Mouse (Mus musculus): ENCODE measurements at regions not wholly inside any gene's neighbourhood (a gene's known extent, or its start where the extent isn't known, plus 50 kb on each side); places are given as distances from the start of the nearest gene placed in this dataset.
"Not testable (repeated sequence)": the region's sequence is repeated elsewhere in the genome, so short reads cannot be mapped to it uniquely, and the experiment has no call there.

DNA sequence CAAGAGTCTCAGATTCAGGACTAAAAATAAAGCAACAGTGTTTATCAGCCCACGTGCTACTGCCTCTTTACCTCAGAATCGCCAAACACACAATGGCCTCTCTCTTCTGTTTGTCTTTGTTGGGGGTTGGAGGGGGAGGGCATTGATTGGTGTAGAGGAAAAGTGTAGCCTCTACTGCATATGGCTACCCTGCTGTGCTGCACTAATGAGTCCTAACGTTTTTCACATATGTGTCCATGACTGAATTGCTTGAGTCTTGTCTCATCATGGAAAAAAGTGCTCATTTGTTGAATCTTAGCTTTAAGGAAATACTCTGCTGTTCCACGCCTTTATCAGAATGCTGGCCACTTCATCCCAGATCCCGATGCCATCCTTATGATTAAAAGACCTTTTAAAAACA, 459.7 kb upstream of the N6amt1 start:
- no peak for DNase-seq

DNA sequence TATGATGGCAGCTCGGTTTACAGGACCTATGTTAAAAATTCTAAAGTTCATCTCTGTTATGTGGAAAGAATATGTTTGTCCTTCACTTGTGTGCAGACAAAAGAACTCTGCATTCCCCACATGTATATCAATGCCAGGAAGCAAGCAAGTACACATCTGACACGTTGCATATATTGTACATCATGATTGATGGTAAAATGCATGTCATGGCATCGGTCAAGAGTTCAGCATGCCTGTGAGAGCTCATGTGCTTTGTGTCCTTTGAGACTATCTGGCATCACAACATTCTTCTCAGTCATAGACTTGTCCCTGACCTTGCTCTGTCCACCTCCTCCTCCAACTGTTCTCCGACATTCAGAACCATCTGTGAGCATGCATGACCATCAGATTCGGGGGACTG, 465.6 kb upstream of the N6amt1 start:
- no peak for DNase-seq

DNA sequence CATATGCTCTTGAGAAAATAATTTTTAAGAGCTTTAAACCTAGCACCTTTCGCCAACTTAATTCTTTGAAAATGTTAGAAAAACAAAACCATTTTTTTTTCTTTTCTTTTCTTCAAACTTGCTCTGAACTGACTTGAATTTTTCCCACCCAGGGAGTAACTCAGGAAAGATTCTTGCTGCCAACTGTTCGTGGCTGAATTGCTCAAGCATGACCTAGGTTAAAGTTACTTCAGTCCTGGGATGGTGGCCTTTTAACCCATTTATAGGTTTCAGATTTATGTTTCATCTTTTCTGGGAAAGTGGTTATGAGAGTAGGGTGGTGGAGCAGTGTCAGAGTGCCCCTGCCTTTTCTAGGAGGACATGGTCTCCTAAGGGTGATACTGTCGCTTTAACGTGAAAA, 466.4 kb upstream of the N6amt1 start:
- DNase-seq: no peak

DNA sequence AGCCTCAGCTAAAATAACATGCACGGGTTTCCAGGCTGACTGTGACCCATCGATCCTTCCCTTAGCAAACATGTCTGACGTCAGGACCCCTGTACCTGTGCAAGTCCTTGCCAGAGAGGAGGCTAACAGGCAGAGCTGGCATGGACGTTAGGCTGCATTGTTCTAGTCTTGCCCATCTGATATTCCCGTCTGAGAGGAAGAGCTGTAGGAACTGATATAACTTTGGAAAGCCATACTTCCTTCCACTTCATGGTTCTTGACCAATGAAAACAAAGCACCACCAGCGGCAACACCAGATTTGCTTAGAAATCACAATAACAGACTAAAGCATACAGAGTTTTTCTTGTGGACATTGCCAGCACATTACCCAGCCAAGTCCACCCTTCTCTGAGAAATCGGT, 470.1 kb upstream of the N6amt1 start:
- DNase-seq: no peak

DNA sequence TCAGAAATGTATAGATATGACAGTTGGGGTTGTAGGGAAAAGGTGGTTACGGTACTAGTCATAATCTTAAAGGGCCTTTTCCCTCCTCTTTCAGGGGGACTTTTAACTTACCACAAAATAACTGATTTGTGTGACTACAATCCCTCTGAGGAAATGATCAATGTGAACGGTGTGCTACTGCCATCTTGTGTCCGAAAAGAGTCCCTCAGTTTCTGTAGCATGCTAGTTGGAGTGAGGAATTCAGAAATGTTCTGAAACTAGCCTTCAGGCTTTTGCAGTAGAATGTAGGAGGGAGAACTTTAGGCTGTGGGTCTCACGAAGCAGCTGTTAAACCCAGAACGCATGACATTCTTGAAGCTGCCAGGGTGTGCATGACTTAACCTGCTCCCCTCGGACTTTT, 471.5 kb upstream of the N6amt1 start:
- DNase-seq: peak; percentile 77 to 78

DNA sequence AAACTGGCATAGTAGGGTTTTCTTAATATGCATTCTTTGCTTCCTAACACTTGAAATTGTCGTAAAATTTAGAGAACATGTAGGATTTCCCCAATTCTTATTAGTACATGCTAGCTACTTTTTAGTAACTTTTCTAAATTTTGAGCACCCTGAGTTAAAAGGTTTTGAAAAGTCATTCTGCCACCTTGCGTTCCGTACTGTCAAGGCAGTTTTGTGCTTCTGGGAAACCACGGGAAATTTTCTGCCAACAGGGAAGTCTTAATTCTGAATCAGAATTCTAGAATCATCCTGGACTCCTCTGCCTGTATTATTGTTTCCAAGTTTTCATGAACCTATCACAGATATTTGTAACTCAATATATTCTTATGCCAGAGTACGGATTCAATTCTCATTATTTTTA, 472.4 kb upstream of the N6amt1 start:
- no peak for DNase-seq

DNA sequence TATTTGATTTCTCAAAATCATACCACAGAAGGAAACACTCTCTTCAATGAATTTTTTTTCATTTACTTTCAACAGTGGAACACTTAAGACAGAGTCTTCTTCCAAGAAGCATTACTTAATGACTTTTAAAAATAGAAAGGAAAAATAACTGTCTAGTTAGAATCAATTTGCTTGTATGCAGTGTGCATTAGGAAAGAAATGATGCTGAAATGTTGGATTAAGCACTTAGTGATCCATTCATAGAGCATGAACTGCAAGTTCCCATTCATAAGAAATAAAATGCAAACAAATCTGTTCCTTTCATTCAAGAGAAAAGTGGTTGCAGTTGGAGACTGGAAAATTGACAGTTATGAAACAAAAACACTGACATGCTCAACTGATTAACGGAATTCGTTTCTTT, 493.2 kb upstream of the N6amt1 start:
- DNase-seq: no peak

DNA sequence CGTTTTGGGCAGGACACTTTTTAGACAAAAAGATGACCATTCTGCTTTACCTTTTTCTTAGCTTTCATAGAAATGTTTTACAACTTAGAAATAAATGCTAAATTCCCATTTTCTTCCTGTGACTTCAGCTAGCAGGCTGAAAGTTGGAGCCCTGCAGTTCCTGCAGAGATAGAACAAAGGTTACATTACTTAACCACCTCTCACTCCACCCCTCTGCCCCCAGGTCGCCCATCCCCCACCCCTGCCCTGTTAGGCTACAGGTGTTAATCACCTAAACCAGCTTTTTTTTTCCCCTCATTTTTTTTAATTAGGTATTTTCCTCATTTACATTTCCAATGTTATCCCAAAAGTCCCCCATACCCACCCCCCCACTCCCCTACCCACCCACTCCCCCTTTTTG, 498.1 kb upstream of the N6amt1 start:
- DNase-seq: no peak

DNA sequence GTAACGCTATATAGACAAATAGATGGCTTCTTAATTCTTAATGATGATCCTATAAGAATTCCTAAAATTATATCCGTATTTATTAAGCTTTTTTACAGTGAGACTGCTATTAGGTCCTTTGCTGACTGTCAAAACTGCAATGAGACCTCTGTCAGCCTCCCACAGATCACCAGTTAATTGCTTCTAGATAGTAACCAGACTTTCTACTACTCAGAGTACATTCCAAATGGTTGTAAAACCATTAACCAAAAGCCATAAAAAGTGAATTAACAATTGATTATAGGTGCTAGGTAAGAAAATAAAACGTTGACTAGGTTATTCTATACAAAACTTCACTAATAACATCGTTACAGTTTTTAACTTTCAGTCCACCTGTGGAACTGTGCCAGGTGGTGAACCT, 498.7 kb upstream of the N6amt1 start:
- DNase-seq: no peak

DNA sequence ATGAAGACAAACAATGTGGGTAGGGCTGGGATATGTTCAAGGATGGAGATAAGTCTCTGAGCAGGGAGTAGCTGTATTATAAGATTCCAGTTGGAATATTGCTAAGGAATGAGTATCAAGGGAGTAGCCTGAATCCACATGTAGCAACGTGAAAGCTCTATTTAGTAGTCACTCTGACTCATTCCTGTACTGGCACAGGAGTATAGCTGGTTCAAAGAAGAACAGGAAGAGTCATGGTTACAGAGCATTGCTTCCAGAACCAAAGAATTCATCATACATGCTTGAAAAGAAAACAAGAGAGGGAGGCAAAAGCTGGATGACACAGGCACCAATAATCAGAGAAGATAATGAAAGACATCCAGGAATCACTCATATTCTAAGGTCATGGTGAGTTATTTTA, 500.6 kb upstream of the N6amt1 start:
- no peak for DNase-seq

DNA sequence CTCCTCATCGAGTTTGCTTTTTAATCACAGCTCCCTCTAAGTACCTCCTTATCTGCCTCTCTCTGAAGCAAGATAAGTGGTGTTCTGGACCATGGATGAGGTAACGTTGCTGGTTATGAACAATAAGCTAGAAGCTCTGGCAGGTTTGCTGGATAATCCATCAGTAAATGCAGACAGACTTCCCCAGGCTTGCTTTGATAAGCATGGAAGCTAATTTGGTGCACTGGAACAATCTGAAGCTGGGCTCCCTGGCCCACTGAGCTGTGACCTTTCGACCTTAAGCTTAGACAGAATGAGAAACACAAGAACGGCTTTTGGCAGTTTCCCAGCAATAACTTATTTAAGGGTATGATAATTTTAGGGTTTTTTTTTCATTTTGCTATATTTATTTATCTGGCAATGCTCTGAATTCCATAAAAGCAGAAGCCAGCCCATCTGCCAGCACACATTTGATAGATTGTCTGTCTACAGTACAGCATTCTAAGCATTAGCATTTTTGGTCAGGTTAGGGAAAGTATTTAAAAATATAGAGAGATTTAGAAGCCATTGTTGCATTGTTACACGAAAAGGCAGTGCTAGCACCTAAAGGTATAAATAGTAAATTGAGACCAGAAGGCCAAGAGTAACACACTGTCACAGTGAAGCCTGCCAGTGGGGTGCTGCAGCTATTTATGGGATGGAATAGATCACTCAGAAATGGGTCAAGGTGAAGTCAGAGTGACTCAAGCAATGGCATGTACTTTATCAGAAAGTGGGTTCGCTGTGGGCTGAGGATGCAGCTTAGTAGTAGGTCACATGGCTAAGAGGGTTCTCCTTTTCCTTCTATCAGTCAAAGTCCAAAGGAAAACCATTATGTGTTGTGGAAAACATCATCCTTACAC, 515.3 kb upstream of the N6amt1 start:
- peak in 1 of 2 experiments; percentile 22 for DNase-seq

DNA sequence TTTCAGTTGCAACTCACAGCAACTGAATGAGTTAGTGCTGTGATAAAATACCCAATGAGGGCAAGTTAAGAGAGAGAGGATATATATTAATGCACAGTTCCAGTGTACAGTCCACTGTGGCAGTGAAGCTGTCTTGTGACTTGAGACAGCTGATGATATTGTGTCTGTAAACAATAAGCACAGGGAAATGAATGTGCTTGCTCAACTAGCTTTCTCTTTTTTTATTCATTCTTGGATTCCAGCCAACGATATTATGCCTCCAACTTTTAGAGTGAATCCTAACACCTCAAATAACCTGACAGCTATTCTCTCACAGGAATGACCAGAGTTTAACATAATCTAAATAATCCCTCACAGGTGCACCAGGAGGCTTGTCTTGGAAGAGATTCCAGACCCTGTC, 526.3 kb upstream of the N6amt1 start:
- no peak for DNase-seq

DNA sequence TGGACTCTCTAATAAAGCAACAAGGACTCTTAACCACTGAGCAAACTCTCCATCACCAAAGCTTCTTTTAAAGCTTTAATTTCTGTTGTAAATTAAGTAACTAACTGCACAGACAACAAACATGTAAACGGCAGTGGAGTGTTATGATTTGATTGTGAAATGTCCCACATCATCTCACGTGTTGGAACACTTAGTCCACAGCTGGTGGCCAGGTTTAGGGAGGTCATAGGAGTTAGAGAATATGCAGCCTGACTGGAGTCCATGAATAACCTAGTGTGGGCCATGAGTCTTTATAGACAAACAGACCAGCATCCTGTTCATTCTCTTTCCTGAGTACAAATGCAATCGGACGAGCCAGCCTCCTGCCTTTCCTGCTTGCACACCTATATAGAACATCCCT, 527.3 kb upstream of the N6amt1 start:
- no peak for DNase-seq

DNA sequence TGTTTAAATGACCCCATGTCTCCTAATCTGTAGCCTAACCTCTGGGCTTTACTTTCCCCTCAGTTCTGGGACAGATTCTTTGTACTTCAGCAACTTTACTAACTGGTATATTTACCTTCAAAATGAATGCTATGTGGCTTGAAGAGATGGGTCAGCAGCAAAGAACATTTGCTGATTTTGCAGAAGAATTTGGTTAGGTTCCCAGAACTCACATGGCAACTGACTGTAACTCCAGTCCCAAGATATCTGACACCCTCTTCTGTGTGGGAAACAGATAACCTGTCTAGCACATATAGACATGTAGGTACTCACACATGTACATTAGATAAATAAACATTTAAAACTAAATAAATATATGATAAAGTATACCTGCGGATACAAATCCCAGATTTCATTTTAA, 530.5 kb upstream of the N6amt1 start:
- DNase-seq: no peak

DNA sequence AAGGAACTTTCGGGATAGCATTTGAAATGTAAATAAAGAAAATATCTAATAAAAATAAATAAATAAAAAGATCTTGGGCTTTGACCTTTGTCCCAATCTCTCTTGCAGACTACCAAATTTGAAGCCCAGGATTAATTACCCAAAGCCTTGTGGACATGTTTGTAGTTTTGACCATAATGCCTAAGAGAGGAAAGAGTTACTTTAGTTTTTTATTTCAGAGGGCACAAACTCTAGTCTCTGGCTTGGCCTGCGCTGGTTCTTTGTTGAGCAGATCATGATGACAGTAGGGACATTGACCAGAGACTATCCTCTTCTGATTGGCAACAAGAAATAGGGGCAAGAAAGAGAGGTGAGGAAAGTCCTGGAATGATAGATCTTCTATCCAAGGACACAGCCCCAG, 532.4 kb upstream of the N6amt1 start:
- DNase-seq: no peak

DNA sequence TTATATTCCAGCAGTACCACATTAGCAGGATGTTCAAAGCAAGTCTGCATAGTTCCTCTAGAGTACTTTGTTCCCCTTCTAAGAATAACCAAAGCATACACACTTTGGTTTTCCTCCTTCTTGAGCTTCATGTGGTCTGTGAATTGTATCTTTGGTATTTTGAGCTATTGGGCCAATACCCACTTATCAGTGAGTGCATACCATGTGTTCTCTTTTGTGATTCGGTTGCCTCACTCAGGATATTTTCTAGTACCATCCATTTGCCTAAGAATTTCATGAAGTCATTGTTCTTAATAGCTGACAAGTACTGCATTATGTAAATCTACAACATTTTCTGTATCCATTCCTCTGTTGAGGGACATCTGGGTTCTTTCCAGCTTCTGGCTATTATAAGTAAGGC, 535.3 kb upstream of the N6amt1 start:
- DNase-seq: not testable (repeated sequence)

DNA sequence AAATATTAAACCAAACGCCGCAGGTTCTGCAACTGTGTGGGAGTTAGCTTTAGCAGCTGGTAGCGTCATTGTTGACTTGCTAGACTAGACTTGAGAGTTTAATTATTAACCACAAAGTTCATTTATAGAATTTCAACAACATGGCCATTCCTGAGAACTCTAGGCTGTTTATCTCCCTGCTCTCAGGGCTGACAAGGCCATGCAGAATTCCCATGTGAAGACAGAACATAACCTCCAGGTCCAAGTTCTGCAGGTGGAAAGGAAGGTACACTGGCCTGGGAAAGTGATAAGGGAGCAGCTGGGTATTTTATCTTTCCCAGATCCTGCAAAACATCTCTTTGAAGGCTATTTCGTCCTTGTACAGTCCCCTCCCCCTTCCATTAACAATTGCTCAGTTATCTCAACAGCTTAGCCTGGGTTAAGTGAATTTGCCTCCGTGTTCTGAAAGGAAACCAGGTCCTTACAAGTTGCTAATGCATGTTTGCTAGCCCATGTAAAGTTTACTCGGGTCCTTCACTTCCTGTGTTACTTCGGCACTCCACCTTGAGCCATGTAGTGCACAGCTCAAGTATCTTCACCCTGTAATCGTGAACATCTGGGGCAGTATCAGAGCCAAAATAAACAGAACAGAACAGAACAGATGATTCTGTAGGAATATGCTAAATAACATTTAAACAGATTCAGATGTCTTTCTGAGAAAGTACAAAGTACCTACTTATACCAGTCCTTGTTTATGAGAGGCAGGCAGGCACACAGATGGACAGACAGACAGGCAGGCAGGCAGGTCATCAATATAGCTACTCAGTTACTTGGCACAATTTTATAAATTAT, 537.0 kb upstream of the N6amt1 start:
- DNase-seq: no peak

DNA sequence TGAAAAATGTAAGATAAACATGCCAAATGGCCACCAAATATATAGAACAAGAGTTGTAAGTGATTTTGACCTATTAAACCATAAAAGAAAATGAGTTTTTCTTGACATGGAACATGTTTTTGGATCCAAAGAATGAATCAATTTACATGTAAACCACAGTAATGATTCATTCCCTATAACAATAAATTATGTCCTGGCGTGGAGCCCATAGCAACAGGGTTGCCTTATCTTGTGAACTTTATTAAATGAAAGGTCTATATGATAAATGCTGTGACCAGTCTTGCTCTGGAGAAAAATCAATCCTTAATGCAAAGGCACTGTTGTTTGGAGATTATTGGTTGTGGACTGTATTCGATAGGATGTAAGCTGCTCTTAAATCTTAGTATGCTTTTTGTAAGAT, 538.0 kb upstream of the N6amt1 start:
- no peak for DNase-seq

DNA sequence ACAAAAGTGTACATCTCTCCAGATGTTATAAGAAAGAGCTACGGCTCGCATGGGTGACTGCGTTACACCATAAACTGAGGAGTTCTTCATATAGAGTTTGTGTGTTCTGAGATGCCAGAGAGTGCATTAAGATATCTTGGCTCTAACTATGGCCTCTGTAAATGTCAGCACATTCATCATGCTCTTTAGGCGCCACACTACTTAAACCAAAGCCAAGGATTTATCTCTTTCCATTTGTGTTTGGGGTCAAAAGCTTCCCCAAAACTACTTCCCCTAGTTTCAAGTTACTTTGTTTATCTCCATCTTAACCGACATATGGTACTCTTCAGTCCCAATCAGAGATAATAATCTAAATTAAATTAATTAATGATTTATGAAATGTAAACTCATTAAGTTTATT, 541.3 kb upstream of the N6amt1 start:
- DNase-seq: no peak

DNA sequence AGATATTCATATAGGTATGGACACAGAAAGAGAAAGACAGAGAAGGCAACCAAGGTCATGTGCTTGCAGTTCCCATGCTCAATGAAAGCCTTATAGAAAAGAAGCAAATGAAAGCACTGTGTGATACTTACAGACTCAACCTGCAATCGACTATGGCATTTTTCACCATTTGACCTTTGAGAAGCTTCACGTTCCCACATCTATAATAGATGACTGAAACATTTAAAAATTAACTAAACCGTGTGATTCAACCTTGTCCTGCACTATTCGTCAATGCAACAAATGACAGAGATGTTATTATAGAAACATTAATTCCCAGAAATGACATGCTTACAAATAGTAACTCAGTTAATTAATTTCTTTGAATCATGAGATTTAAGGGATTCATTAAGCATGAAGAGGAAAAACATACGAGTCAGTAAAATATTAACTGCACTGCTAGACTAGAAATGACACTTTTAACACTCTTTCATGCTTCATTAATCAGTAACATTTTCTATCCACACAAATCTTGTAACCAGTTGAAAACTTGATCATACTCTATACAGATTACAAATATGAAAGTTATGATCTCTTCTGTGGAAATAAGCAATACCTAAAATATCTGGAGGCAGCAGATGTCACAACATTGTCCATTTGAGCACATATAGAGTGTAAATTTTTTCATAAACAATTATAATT, 545.2 kb upstream of the N6amt1 start:
- no peak for DNase-seq

DNA sequence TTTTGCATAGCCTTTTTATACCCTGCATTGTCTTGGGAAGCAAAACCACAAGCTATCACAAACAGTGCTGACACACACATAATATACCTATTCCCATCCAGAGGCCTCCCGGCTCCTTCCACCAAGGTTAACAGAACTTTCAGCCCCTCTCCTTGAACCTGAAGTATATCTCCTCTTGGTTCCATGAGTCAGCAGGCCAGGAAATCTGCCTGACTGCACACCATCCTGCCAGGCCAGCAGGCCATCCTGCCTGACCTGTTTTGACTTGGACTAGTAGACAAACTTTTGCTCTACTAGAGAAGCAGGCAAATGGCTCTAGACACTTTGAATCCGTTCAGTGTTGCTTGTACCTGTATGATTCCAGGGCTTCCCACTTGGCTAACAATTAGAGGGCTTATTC, 547.6 kb upstream of the N6amt1 start:
- no peak for DNase-seq

DNA sequence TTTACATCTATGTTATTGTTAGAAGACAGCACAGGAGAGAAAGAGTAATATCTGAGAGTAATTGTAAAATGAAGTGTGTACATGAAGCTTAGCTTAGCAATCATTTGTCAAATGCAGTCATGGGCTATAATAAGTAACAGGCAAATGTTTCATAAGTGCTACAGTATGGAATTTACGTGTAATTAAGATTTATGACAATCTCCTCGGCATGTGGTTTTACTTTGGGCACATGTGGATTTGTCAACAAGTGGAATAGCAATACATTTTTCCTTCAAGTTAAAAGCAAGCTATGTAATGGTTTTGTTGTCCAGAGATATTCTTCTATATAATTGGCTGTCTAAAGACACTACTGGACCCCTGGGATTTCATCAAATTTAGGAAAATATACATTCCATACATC, 577.9 kb upstream of the N6amt1 start:
- no peak for DNase-seq

DNA sequence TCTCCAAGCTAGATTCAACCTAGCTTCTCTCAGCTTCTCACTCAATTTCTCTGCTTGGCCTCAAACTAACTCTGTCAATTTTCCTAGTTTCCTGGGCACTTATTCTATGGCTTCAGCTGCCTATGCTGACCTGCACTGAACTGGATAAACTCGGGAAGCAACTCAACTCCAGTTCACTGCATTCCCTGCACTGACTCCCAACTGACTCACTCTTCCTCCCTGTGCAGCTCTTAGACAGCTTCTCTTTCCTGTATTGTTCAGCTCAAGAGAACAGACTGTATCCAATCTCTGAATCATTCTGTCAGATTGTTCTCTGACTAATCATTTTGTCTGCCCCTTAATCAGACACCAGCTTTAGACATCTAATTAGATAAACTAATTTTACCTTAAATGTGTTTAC, 581.4 kb upstream of the N6amt1 start:
- no peak for DNase-seq

DNA sequence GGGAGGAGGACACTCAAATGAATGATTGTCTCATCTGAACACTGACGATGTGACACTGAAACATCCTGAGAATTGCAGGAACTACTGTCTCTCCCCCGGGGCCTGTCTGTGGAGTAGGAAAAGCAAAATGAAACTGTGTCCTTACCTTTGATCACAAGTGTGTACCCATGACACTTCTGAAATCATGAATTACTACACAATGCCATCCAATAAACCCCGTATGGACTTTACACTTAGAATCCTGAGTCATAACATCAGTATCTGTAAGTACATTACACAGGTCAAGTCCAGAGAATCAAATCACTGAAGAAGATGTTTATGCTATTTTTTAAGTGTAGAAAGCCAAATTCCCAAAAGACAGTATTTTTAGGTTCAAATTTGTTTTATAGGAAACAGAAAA, 585.1 kb upstream of the N6amt1 start:
- no peak for DNase-seq

Measured in cerebellum, postnatal 14 days (tissue).